Mouse (Mus musculus) NIH3T3 (cell line): Measurements from ENCODE around the gene Gpr108.

Experiments used
- DNase-seq: peaks from one replicate; pipeline ENCODE4 v3.0.0-alpha.2; 2012; ENCODE audit warnings: low read depth

The Gpr108 gene

GRCm38 (mm10) chr17:57209330-57209729, 38.9 kb downstream of the Gpr108 start:
- DNase-seq = no peak

GRCm38 (mm10) chr17:57207938-57208337, 40.3 kb downstream of the Gpr108 start:
- DNase-seq = peak; percentile 58

- no peak for DNase-seq
Measured at GRCm38 (mm10) chr17:57201841-57202724, 46.2 kb downstream of the Gpr108 start.

GRCm38 (mm10) chr17:57198252-57198651, 50.0 kb downstream of the Gpr108 start:
- no peak for DNase-seq

DNA sequence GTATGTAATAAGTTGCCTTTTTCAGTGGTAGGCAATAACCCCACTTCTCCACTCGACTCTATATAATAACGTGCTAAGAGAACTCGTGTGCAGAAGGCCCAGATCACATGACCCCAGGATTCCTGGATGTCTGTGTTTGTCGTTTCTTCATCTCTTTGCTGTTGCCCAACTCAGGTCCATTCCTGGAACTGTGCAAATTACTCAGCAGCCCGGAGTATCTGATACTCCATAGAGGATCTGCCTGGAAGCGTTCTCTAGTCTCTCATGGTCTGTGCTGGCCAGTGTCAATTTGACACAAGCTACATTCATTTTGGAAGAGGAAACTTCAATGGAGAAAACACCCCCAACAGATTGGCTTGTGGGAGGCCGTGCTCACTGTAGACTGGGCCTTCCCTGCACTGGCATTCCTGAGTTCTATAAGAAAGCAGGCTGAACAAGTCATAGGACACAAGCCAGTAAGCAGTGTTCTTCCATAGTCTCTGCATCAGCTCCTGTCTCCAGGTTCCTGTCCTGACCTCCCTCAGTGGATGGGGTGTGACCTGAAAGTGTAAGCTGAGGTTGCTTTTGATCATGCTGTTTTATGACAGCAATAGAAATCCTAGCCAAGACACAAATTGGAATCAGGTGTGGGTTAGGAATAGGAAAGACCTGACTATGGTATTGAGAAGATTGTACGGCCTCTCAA, 52.8 kb downstream of the Gpr108 start:
- DNase-seq = peak; percentile 28

GRCm38 (mm10) chr17:57194771-57195170, 53.5 kb downstream of the Gpr108 start:
- no peak for DNase-seq

DNA sequence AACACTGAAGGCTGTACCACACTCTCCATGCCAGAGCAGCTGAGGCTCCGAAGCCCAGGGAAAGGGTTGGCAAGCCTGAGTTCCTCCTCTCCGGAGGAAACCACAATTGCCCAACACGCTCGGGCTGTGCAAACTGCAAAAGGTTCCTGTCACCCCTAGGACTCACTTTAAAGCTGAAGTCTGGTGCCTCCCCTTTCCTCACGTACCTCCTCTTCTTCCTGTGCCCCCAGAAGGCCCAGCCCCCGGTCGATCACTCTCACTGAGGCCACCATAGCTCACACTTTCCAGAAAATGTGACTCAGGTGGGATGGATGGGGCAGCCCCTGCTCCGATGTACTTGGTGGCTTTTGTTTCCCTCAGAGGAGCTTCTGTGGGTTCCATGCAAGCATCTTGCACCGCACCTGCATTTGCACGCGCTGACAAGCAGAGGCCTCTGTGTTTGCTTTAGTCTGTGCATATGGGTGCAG, 54.2 kb downstream of the Gpr108 start, which contains the start of gene Tnfsf14:
TSS of gene Tnfsf14 (minus strand) at position 137 of the 467 bp plus-strand sequence.
- no peak for DNase-seq

DNA sequence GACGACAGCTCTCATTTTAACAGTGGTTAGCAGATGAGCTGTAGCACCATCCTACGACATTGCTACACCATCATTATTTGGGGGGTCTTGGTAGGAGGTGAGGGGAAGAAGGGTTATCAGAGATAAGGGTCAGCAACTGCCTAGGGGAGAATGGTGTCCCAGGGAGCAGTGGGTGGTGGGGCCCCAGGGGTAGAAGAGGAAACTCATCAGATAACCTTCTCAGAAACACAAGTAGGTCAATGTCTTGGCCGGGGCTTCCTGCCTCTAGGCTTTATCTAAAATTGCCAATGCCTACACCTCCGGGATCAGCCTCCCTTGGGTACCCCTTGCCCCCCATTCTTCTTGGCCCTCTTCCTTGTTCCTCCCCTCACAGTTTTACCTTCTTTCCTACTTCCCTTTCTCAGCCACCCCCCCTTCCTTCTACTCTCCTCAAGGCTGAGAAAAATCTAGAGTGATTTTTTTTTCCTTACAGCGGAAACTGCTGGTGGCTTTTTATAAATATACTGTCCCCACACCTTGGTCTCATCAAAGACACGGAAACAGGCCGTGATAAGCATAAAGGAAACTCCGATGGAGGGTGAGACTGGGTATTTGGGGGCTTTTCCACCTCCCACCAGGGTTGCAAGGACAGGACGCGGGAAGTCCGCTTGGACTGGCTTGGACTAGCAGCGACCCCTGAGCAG, 59.6 kb downstream of the Gpr108 start:
- no peak for DNase-seq

GRCm38 (mm10) chr17:57185641-57186040, 62.6 kb downstream of the Gpr108 start:
- no peak for DNase-seq
